Mouse (Mus musculus) gastrocnemius, adult 18-20 months (tissue): ENCODE measurements around the gene Lemd2. TPM values are rescaled to one million over a fixed set of nuclear protein-coding genes. Genes with fewer than 3 reads are reported as not detected.
"Not testable (repeated sequence)": the region's sequence is repeated elsewhere in the genome, so short reads cannot be mapped to it uniquely, and the experiment has no call there.

ENCODE experiments used
- DNase-seq: peaks from one replicate; pipeline ENCODE4 v3.0.0; 2021; ENCODE audit warnings: low spot score
- long read RNA-seq, 2 experiments: library from polyadenylated mRNA; stranded (forward); transcript quantifications; one replicate each; pipeline ENCODE4 v2.0.0; 2021
- total RNA-seq, 2 experiments: library from RNA; stranded (reverse); gene quantifications; 2 replicates each; pipeline ENCODE4 v1.2.3; 2021

The Lemd2 gene
- 10 to 100 TPM; 20.6 to 21.9 TPM for total RNA-seq
- long read RNA-seq, experiment 1, transcript Lemd2-201 (9 exons, 2,627 nt): major isoform, 75 of 82 reads
- long read RNA-seq, experiment 1, partial matches to known transcripts: 0 of 82 reads
- long read RNA-seq, experiment 1, other reads (novel, unspliced or antisense): 7 of 82 reads
- long read RNA-seq, experiment 2, transcript Lemd2-201 (9 exons, 2,627 nt): major isoform, 64 of 69 reads
- long read RNA-seq, experiment 2, partial matches to known transcripts: 4 of 69 reads
- long read RNA-seq, experiment 2, other reads (novel, unspliced or antisense): 1 of 69 reads

DNA sequence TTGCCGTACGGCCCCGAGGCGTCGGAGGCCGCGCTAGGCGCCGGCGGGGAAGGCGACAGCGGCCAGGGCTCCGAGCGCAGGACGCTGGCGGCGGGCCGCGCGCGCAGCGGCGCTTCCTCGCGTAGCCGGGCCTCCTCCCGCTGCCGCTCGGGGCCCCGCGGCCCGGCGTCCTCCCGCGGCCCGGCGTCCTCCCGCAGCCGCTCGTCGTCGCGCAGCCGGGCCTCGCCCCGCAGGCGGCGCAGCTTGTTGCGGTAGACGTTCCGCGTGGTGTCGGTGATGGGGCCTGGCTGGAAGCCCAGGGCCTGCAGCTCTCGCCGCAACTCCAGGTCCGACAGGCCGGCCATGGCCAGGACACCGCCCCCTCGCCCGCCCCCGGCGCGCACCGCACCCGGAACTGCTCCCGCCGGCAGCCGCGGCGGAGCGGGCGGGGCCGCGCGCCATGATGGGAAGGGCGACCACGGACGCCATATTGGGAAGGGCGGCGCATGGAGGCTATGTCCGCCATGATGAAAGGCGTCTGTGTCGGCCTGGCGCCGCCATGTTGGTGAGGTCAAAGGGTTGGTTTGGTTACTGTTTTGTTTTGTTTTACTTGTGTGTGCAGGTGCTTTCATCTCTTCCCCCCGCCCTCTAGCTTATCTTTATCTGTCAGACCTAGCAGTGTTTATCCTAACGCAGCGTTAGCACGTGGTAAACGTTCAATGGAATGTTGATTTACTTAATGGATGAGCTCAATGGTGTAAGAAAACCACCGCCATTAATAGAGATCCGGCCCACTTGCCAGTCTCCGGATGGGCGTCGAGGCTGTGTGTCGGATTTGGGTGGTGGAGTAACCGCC is at the start of gene Lemd2:
Lemd2 (minus strand) TSS at position 395 of the 835 bp plus-strand sequence.
- DNase-seq: peak; percentile 97

DNA sequence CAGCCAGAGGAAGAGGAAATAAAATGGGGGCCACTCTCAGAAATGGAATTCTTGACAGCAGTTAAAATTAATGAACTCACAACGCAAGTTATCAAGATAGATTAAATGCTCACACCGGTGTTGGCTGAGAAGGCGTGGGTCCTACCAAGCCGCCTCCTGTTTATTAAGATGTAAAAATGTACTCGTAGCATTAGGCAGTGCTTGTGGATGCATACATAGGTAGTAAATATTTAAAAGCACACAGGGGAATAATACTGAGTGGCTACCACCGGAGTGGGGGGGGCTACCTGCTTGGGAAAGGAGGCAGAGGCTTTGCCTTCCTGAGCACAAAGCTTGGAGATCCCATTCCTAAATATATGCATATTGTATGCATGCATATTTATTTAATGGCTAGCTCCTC is 46.9 kb upstream of the Lemd2 start:
- no peak for DNase-seq

DNA sequence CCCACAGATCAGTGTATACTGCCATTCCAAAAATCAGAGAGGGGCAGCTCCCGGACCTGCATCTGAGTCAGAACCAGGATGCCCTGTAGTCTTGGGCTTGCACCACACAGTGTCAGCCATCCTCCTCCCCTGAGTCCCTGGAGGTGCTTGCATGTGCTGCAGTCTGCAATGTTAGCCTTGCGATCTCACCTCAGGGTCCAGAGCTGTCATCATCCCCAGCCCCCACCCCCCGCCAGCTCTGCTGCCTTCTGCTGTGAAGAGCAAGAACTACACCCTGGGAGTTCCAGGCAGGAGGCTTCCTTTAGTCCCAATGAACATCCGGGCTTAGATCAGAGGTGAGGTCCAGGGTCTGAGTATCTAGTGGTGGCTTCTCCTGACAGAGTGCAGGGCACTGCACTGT is 46.2 kb upstream of the Lemd2 start:
- DNase-seq: no peak

DNA sequence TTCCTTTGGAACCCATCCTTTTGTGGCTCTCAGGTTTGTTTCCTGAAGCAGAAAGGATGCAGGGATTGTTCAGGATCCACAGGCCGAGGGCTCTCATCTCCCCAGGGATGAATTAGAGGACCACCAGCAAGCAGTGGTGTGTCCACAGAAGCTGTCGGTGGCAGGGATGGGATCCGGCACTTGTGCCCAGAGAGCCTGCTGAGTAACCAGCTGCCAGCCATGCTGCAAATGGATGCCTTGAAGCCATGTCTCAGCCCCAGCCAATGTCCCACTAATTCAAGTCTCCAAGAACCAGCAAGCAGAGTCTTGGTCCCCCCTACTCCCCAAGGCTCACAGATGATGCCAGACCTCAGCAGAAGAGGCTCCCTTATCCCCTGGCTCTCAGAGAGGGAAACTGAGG is 44.8 kb upstream of the Lemd2 start:
- DNase-seq: no peak

DNA sequence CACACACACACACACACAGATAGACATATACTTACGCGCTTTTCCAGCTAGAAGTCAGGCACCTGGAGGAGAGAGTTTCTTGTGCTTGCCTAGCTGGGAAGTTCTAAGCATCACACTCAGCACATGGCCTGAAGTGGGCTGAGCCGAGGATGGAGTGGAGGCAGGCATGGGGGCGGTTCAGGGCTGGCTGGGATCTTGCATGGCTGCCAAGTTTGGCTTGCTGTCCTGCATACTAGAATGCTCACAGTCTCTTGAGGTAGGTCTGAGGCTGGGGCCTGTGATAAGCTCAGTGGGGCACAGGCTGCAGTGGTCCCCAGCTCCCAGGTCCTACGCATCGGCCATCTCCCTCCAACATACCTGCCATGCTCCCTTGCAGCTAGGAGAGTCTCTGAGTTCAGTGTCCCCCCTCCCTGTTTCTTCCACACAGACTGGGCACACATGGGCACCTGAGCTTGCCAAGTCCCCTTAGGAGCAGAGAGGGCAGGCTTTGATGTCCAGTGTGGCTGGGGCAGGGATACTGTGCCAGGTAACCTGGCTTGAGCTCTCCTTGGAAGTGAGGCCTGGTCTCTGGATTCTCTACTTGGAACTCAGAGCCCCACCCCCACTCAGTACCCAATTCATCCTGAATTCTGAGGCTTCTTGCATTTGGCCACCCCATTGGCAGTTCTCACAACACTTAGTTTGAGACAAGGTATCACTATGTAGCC is 43.6 kb upstream of the Lemd2 start:
- no peak for DNase-seq

DNA sequence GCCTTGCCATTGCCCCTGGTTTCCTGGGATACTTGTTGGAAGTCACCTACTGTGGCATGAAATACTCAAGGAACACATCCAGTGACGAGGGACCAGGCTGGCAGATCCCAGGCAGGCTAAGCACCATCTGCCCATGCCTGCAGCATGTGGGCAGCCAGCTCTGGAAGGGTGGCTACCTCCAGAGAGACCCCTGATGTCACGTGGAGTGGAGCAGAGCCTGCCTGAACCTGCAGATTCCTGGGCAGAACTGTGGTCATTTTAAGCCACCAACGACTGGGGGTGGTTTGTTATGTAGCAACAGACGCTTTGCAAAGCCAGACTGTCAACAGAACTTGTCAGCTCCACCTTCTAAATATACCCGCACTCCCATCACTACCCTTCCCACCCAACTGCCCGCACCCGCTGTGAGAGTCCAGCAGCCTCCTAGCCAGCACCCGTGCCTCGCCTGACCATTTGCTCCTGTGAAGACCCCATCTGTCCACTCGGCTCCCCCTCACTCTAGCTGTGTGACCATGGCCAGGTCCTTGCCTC is 41.6 kb upstream of the Lemd2 start:
- no peak for DNase-seq

DNA sequence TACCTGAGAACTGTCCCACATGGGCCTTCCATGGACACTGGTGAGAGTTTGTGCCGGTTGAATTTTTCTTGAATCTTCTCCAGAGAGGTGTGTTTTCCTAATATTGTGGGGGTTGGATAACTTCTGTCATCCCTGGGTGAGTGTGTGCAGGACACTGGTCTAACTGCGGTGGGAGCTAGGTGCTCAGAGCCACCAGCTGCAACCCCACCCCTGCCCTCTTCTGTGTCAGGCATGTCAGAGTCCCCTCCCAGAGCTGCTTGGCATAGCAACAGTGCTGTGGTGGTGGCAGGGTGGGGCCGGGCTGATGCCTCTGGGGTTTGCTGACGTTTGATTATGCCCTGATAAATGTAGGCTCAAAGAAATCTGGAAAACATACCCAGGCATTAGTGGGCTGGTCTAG is 40.6 kb upstream of the Lemd2 start:
- no peak for DNase-seq

DNA sequence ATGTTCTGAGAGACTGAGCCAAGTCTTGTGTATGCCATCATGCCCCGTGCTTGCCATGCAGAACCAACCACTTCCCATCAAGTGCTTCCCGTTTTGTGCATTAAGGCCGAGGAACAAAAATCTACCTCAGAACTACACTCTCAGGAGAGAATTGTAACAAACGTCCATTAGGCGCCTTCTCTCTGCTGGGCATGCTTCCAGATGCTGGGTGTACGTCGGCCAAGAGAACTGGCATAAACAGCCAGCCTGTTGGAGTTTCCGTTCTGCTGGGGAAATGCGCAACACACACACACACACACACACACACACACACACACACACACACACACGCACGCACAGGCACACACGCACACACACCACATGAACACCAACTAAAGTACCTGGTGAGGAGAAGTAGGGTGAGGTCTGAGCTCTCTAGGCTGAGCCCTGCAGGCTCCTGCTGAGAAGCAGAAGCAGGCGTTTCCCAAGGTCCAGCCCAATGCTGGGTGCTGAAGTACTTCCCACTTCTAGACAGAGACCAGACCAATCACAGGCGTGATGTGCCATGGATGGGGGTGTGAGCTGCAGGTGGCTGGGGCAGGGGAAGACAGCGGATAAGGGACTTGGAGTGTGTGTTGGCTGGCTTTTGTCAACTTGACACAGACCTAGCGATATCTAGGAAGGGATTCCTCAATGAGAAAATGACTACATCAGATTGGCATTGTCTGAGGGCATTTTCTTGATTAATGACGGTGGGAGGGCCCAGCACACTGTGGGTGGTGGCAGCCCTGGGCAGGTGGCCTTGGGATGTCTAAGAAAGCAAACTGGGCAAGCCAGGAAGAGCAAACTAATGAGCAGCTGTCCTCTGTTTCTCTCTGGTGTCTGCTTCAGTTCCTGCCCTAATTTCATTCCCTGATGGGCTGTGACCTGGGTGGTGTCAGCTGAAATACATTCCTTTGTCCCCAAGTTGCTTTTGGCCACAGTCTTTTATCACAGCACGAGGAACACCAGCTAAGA is 38.2 kb upstream of the Lemd2 start:
- DNase-seq: peak; percentile 37

DNA sequence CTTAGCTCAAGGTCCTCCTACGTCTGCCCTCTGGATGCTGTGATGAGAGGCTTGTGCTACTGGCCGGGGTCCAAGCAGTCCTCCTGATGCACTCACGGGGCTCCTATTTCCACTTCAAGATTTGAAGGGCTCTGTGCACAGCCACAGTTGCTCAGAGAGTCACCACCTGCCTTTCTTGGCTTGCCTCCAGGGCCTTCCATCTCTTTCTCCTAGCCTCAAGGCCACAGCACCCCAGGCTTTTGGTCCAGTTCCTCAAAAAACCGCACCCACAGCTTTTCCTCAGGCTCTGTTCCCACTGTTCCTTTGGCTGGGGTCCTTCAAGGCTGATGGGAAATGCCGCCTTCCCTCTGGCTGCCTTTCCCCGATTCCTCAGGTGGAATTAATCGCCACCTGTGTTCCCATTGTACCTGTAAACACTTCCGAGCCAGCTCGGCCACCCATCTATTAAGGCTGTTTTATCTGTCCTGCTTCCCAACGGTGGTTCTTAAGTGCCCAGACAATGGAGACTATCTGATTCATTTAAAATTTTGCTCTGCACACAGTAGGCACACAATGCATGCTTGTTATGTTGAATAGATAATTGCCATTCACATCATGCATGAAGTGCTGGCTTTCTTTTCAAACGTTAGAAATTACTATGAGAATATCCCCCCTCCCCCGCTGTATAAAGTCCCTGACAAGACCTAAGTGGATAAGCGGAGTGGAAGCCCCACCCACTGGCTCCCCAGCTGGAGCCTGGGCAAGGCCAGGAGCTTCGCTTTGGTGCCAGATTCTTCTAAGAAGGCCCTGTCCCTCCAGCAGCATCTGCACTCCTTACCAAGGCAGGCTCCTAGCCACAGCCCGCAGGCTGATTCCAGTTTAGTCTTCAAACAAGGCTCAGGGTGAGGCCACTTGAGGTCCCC is 36.5 kb upstream of the Lemd2 start:
- DNase-seq: peak; percentile 61

DNA sequence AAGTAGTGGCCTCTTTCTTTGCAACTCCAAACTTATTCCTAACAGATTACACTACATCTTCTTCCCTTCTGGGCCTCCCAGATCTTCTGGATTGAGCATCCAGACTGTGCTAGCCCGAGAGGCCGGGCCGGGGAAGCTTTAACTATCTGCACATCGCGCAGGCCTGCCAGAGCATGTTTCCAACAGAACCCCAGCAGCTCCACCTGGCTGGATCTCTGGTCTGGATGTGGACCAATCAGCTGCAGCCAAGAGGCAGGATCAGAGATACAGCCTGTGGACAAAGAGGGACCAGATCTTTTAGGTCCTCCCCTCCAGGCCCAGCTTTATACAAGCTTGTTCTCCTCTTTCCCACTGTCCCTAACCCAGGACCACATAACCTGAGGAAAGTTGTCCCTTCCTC is 35.7 kb upstream of the Lemd2 start:
- no peak for DNase-seq

DNA sequence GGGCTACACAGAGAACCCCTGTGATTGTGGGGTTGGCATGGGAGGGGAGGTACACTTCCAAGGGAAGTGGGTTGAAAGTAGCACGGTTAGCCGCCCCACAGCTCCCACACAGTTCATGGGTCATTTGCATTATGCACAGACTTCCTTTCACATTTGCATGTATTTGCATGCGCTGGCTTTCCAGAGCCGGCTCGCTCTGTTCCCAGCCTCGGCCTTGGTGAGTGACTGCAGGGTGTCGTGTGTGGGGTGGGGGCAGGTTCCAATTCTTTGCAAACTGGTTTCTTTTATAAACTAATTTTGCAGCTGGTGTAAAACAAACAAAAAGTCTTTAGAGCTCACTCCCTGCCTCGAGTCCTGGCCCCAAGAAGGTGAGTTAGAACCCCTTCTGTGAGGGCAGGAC is 34.4 kb upstream of the Lemd2 start:
- DNase-seq: no peak

DNA sequence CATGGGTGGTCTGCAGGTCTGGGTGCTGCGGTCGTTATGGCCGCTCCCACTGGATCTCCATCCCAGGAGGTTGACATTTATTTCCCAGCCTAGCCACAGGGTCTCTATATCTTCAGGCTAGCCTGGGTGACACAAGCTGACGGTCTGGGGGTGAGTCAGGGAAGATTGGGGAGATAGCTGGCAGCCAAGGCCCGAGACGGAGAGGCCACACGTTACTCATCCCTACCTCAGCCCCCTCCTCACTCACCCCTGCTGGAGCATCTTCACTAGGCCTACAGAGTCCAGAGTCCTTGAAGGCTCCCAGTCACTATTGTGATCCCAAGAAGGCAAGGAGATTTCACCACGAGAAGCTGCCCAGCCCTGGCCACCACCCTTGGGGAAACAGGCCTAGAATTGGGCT is 33.5 kb upstream of the Lemd2 start:
- no peak for DNase-seq

DNA sequence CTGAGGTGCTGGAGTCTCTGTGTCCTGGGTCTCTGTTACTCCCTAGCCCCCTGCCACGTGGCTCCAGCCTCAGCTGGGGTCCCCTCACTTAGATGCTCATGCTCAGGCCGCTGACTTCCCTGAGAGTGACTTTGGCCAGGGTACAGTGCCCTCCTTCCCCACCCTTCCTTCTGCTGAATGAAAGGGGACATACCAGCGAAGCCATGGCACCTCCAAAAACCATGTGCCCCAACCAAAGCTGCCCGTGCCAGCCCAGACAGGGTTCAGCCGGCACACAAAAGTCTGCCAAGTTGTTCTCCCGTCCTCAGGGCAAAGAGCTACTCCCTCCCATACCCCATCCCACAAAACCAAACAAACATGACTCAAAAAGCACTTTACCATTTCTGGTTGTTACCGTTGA is 29.0 kb upstream of the Lemd2 start:
- DNase-seq: no peak

DNA sequence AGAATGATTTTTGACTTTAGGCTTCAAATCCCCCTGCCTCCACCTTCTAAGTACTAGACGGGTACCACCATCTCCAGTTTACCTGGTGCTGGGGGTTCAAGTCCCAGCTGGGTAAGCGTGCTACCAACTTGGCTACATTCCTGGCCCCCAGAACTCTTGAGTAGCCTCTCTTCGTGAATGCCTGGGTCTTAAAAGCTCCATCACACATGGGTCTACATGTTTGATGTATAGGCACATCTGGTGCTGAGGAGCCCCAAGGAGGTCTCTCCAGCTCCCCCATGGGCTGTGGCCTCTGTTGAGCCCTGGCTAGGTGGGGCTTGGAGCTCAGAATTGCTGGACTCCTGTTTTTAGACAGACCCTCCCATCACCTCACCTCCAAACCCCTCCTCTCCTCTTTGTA is 27.9 kb upstream of the Lemd2 start:
- DNase-seq: no peak

DNA sequence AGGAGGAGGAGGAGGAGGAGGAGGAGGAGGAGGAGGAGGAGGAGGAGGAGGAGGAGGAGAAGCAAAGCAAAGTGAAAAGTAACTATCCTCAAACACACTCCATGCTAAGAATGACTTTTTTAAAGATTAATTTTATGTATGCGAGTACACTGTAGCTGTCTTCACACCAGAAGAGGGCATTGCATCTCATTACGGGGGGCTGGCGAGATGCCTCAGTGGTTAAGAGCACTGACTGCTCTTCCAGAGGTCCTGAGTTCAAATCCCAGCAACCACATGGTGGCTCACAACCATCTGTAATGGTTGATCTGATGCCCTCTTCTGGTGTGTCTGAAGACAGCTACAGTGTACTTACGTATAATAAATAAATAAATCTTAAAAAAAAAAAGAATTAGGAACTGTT is 27.3 kb upstream of the Lemd2 start:
- not testable (repeated sequence) for DNase-seq

DNA sequence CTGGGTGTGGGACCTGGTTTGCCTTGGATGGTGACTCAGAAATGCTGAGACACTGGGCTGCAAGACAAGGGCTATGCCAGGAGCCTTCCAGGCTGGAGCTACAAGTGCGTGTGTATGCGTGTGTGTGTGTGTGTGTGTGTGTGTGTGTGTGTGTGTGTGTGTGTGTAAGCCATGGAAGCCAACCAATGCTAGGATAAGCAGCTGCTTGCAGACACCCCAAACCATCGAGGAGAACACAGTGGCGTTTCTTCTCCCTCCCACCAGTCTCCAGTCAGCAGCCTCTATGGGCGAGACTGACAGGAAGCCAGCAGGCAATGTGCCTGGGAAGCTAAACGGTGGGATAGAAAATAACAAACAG is 26.9 kb upstream of the Lemd2 start:
- no peak for DNase-seq

DNA sequence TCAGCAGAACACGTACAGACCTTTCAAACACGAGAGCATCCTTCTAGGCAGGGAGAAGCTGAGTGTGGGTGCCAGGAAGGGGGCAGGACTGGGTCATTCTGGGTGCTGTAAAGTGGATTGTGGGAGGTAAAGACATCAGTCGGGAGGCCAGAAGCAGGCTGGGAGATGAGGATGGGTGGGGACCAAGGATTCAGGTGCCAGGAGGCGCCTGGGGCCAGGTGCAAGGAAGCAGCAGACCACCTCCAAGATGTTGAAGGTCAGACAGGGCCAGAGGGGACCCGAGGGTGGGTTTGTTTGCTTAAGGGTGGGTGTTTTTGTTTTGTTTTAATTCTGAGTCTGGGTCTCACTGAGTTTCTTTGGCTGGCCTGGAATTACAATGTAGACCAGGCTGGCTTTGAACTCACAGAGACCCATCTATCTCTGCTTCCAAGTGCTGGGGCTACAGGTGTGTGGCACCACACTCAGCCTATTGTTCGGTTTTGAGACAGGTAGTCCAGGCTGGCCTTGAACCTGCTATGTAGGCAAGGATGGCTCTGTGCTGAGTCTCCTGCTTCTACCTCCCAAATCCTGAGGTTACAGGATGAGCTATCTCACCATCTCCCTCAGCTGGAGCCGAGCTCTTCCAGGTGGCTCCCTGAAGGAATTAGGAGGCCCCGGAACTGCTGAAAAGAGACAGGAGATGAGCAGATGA is 26.3 kb upstream of the Lemd2 start:
- DNase-seq: no peak

DNA sequence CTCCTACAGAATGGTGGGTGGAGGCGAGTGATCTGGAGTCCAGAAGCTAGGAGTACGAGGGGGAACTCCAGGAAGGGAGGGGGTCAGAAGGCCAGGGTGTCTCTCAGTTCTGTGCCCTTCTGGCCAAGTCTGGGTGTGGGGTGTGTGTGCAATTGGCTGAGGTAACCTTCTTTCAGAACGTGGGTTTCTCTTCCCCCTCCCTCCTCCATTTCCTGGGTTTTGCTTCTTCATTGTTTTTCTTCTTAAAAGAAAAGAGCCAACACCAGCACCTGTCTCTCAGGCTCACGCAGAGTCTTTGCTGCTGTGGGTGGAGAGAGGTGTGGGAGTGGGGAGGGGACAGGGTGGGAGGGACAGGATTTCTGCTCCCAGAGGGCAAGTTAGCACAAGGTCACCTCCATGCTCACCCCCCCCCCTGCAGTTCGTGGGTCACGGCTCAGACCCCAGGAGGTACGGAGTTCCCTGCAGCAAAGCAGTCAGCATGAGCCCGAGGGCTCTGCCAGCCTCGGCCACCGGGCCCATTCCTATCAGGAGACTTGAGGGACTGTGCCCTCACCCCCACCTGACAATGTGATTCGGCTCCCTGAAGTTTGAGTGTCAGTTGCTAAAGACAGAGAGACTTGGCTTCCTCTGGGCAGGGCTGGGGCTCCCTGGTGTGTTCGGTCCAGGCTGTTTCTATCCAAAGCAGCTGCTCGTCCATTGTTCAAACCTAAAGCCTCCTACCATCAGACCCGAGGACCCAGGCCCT is 25.6 kb upstream of the Lemd2 start:
- no peak for DNase-seq
